Mouse (Mus musculus): ENCODE results near the gene 2700081O15Rik.

DNA sequence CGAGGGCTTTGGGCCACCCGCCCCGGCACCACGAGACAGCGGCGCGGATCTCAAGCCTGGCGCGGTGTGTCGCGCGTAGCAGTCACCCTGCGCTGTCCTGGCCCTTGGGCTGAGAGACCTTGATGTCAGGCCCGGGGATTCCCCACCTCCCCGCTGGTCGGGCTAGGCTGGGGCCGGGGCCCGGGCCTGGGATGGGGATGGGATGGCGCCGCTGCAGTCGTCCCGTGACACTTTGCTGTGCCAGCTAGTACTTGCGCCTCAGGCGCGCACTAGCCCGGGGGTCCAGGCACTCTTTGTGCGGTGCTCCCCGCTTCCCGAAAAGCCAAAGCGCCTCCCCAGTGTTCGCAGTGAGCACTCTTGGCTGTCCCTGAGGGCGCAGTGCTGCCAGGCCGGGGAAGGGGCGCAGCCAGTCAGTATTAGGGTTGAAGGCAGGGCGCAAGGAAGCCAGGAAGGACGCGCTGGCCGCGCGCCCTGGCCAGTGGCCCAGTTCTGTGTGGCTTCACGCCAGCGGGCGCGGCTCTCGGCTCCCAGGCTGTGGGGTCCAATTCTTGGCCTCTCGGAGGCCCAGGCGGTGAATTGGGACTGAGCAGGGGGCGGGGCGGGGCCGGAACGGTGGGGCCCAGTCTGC is 5.7 kb downstream of the 2700081O15Rik start:
- no peak for TF ChIP-seq CTCF (IDR thresholded peaks at IDR 0.05; ENCODE audit: low read depth, low read length)
- no peak for TF ChIP-seq GATA1 (IDR thresholded peaks at IDR 0.05; ENCODE audit: borderline replicate concordance, low read length)
- TF ChIP-seq TAL1 (conservative IDR thresholded peaks at IDR 0.05; ENCODE audit: low read depth, low read length) = no peak
- TF ChIP-seq POLR2AphosphoS5 (IDR thresholded peaks at IDR 0.05; ENCODE audit: insufficient replicate concordance, low read depth, low read length) = no peak
- no peak for TF ChIP-seq GATA2 (IDR thresholded peaks at IDR 0.05; ENCODE audit: borderline replicate concordance, low read depth, low read length)
